Mouse (Mus musculus): ENCODE measurements at regions not wholly inside any gene's neighbourhood (a gene's known extent, or its start where the extent isn't known, plus 50 kb on each side); places are given as distances from the start of the nearest gene placed in this dataset.

DNA sequence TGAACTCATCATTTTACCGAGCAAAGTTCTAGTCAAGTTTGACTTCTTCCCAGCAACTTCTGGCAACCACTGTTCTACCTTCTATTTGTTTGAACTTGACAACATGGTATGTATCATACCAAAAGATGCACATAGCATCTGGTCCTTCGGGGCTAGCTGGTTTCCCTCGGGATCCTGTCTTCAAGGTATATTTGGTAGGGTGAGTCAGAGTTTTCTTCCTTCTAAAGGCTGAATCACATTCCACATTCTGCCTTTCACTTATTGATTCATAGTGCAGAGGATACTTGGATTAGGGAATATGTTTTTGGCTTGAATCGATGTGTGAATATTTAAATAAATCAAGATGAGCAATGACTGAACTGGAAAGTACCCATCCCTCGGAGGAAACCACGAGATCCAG is 789.9 kb downstream of the Nr2f2 start:
- no peak for TF ChIP-seq CTCF (IDR thresholded peaks at IDR 0.05)
- no peak for TF ChIP-seq EP300 (IDR thresholded peaks at IDR 0.05)

Data from lung, postnatal 0 days (tissue).